Mouse (Mus musculus): ENCODE measurements at regions not wholly inside any gene's neighbourhood (a gene's known extent, or its start where the extent isn't known, plus 50 kb on each side); places are given as distances from the start of the nearest gene placed in this dataset.

- DNase-seq: no peak
Measured at GRCm38 (mm10) chr9:117689946-117690345, 60.2 kb upstream of the Rbms3 start.

Data from lung, postnatal 36 days (tissue).